Mouse (Mus musculus): ENCODE results near the gene Relb.

Relb gene

GRCm38 (mm10) chr7:19579751-19580150, 49.5 kb downstream of the Relb start:
- DNase-seq (ENCODE audit: low spot score) = no peak

GRCm38 (mm10) chr7:19578436-19578835, 50.8 kb downstream of the Relb start:
- DNase-seq (ENCODE audit: low spot score) = no peak

- DNase-seq (ENCODE audit: low spot score) = no peak
Observed at GRCm38 (mm10) chr7:19577877-19578414, 51.3 kb downstream of the Relb start.

GRCm38 (mm10) chr7:19577141-19577852, 51.9 kb downstream of the Relb start, which contains the start of the genes Zfp296 and Gemin7:
Gene Zfp296, plus strand, starts transcription at chr7:19577287.
Gene Gemin7, minus strand, starts transcription at chr7:19577595.
- no peak for DNase-seq (ENCODE audit: low spot score)

GRCm38 (mm10) chr7:19575559-19575958, 53.7 kb downstream of the Relb start:
- no peak for DNase-seq (ENCODE audit: low spot score)

GRCm38 (mm10) chr7:19573776-19574140, 55.5 kb downstream of the Relb start:
- no peak for DNase-seq (ENCODE audit: low spot score)

- DNase-seq (ENCODE audit: low spot score) = peak; percentile 82
Observed at GRCm38 (mm10) chr7:19572926-19573775, 56.1 kb downstream of the Relb start.

GRCm38 (mm10) chr7:19569647-19570046, 59.6 kb downstream of the Relb start:
- DNase-seq (ENCODE audit: low spot score) = no peak

- no peak for DNase-seq (ENCODE audit: low spot score)
Observed at GRCm38 (mm10) chr7:19567426-19567825, 61.8 kb downstream of the Relb start.

GRCm38 (mm10) chr7:19565803-19566202, 63.4 kb downstream of the Relb start:
- DNase-seq (ENCODE audit: low spot score) = no peak

GRCm38 (mm10) chr7:19564455-19564854, 64.8 kb downstream of the Relb start:
- DNase-seq (ENCODE audit: low spot score) = no peak

- peak; percentile 87 for DNase-seq (ENCODE audit: low spot score)
Observed at GRCm38 (mm10) chr7:19563884-19564283, 65.4 kb downstream of the Relb start.

GRCm38 (mm10) chr7:19562643-19563410, 66.4 kb downstream of the Relb start, which contains the start of gene Ppp1r37:
Gene Ppp1r37, minus strand, starts transcription at chr7:19563076.
- no peak for DNase-seq (ENCODE audit: low spot score)

- peak; percentile 96 for DNase-seq (ENCODE audit: low spot score)
Observed at GRCm38 (mm10) chr7:19561765-19562642, 67.2 kb downstream of the Relb start.

- no peak for DNase-seq (ENCODE audit: low spot score)
Observed at GRCm38 (mm10) chr7:19561431-19561764, 67.8 kb downstream of the Relb start.

GRCm38 (mm10) chr7:19560491-19561260, 68.6 kb downstream of the Relb start:
- no peak for DNase-seq (ENCODE audit: low spot score)

GRCm38 (mm10) chr7:19558965-19559364, 70.3 kb downstream of the Relb start:
- DNase-seq (ENCODE audit: low spot score) = no peak

GRCm38 (mm10) chr7:19557982-19558900, 71.0 kb downstream of the Relb start:
- DNase-seq (ENCODE audit: low spot score) = no peak

GRCm38 (mm10) chr7:19557086-19557485, 72.2 kb downstream of the Relb start:
- no peak for DNase-seq (ENCODE audit: low spot score)
